Mouse (Mus musculus): ENCODE results near the gene Kcmf1.
A peak's percentile ranks its signal among the peaks of the same experiment; 100 is the strongest.

The Kcmf1 gene

GRCm38 (mm10) chr6:72899781-72900681 is at the start of gene Kcmf1:
Gene Kcmf1 (minus strand): TSS chr6:72899979.
- peak; percentile 69 for DNase-seq (ENCODE audit: low read depth, low spot score)

DNA sequence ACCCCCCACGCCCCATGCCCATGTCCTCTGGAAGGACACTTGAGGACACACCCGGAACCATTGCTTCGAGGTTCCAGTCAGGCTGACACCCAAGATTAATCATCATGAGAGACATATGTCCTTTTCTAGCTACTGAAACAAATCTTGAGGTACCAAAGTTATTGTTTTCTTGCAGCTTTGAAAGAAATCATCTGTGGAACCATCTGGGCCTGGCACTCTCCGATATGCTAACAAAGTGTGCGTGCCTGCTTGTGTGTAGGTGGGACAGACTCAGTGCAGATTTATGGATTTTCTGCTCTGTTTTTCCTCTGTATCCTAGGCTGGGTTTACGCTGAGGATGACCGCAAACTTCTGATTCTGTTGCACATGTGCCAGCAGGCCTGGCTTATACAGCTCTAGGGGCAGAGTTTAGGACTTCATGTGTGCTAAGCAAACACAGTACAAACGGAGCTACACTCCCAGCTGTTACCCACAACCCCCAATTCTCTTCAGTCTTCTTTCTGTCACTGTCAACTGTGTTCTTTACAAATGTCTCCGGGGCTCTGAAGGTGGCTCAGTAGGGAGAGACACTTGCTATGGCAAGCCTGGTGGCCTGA is 49.5 kb upstream of the Kcmf1 start:
- no peak for DNase-seq (ENCODE audit: low read depth, low spot score)

DNA sequence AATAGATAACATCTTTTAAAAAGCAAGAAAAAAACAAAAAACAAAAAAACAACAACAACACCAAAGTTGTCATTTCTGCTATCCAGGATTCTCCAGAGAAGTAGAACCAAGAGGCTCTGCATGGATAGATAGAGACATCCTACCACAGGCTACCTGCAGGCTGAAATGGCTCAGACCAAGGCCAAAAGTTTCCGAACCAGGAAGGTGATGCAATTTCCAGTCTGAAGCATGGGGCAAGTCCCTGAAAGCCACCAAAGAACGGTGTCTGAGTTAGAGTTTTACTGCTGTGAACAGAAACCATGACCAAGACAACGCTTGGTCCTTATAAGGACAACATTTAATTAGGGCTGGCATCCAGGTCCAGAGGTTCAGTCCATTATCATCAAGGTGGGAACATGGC is 48.6 kb upstream of the Kcmf1 start:
- DNase-seq (ENCODE audit: low read depth, low spot score), result no peak

GRCm38 (mm10) chr6:72947960-72948359 is 48.2 kb upstream of the Kcmf1 start:
- DNase-seq (ENCODE audit: low read depth, low spot score), result no peak

DNA sequence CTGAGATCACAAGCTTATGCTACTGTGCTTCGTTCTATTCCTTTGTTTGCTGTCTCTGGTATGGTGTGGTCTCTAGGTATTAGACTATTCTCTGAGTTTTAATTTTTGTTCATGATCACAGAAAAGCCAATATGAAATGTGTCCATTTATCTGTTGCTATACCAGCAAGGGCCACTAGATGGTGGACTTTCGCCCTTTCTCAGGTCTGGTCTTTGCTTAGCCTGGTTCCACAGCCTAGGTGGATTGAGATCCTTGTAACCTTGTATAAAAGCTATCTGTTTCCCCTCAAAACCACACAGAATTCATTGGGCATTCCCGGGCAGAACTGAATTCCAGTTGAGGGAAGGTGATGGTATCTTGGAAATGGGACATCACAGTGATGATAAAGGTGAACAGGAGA is 40.7 kb upstream of the Kcmf1 start:
- peak; percentile 89 for DNase-seq (ENCODE audit: low read depth, low spot score)

DNA sequence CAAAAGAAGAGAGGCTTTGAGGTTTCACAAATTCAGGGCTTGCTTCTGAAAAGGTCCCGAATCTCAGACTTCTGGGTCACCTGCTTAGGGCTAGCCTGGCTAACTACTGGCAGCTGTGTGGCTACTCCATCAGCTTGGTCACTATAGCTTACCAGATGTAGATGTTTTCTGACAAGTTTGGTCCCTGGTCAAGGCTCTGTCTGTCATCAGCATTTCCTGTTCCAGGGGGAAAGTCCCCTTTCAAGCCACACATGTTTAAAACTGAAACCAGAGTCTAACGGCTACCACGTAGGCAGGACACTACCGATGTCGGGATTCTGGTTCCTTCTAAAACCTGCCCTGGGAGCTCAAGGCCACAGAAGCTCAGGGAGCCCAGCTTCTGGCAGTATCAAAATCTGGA is 38.1 kb upstream of the Kcmf1 start:
- DNase-seq (ENCODE audit: low read depth, low spot score), result peak; percentile 64

DNA sequence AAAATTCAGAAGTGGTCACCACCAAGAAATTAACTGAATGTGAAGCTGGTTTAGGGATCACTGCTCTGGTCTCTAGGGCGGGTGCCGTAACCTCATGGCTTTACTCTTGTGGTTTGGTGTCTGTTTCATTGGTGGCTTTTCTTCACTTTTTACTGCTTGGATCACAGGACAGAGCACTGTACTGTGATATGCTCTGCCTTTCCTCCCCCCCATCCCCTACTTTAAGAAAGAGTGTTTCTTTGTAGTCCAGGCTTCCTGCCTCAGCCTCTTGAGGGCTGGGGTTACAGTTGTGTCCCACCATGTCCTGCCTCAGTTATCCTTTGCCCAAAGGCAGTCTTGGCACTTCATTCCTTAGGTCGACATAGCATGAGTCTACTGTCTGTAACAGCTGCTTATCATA is 37.7 kb upstream of the Kcmf1 start:
- DNase-seq (ENCODE audit: low read depth, low spot score), result peak; percentile 45

- DNase-seq (ENCODE audit: low read depth, low spot score), result no peak
Observed at GRCm38 (mm10) chr6:72932955-72933354, 33.2 kb upstream of the Kcmf1 start.

- DNase-seq (ENCODE audit: low read depth, low spot score), result no peak
Observed at GRCm38 (mm10) chr6:72931533-72931932, 31.8 kb upstream of the Kcmf1 start.

DNA sequence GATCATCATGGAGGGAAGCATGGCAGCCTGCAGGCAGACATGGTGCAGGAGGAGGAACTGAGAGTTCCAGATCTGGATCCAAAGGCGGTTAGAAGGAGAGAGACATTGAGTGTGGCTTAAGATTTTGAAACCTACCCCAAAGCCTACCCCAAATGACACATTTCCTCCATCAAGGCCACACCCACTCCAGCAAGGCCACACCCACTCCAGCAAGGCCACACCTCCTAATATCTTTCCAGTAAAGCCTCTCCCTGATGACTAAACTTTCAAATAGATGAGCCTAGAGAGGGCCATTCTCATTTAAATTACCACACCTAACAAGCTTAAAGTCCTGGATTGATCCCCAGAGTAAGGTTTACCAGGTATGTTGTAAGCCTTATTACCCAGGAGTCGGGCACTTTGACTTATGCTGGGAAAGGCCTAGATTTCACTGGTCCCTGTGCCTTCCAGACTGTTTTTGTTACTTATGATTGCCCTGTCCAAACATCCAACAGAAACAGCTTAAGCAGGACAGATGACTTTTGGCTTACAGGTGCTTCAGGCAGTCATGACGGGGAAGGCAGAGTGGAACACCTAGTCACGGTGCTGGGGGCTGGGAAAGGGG is 30.1 kb upstream of the Kcmf1 start:
- no peak for DNase-seq (ENCODE audit: low read depth, low spot score)

- DNase-seq (ENCODE audit: low read depth, low spot score), result no peak
Observed at GRCm38 (mm10) chr6:72926755-72927482, 27.1 kb upstream of the Kcmf1 start.

DNA sequence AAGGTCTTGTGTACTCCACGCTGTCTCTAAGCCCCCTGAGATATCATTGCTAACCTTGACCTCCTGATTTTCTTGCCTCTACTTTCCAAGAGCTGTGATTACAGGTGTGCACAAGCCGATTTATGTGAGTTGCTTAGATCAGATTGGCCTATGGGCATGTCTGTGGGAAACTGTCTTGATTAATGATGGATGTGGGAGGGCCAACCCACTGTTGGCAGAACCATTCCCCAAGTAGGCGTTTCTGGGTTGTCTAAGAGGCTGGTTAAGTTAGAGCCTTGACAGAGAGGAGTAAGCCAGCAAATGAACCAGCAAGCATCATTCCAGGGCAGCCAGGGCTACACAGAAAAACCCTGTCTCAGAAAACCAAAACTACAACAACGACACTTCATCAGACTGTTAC is 26.3 kb upstream of the Kcmf1 start:
- DNase-seq (ENCODE audit: low read depth, low spot score), result no peak

DNA sequence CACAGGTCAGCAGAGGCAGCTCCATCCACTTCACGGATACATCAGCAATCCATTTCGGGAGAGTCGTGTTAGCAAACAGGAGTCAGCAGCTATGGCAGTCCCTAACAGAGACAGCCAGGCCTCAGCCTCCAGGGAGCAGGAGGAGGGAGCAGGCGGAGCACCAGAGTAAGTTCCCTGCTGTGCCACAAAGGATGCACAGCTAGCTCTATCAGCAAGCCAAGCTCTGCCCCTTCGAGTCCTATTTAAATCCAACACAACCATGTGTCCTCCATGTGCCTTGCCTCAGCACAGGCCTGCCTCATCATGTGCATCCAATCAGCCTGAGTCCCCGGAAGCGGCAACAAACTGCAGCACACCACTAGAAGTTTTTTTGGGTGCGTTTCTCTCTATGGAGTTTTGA is 23.6 kb upstream of the Kcmf1 start:
- DNase-seq (ENCODE audit: low read depth, low spot score), result no peak

DNA sequence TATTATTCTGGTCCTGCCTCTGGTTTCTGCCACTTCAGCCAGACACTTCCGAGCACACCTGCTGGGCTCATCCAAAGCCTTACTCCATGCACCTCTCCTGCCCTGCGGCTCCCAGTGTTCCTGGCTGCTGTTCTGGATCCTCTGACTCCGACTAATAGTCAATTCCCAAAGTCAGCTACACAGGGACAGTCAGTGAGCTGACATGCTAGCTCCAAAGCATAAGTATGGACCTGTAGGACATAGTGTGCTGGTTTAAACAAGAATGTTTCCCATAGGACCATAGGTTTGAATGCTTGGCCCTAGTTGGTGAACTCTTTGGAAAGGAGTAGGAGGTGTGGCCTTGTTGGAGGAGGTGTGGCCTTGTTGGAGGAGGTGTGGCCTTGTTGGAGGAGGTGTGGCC is 21.3 kb upstream of the Kcmf1 start:
- DNase-seq (ENCODE audit: low read depth, low spot score), result no peak

- DNase-seq (ENCODE audit: low read depth, low spot score), result no peak
Observed at GRCm38 (mm10) chr6:72918510-72919033, 18.8 kb upstream of the Kcmf1 start.

GRCm38 (mm10) chr6:72916330-72916729 is 16.6 kb upstream of the Kcmf1 start:
- no peak for DNase-seq (ENCODE audit: low read depth, low spot score)

DNA sequence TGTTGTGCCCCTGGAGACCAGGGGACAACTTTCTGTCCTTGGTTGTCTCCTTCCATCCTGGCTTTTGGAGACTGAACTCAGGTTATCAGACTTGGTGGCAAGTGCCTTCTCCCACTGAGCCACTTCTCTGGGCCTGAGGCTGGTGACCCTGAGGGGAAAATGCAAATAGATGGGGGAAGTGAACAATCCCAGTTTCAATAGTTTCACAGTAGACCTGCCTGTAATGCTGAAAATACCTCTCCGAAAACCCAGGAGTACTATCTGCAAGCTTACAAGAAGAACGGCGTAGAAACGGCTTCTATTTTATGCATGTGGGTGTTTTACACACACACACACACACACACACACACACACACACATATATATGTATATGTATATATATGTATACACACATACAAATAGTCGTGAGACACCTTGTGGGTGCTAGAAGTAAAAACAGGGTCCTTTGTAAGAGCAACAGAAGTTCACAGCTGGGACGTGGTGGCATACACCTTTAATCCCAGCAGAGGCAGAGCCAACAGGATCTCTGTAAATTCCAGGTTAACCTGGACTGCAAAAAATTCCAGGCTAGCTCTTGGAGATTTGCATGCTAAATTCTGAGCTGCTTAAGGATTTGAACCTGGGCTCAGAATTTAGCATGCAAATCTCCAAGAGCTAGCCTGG is 14.4 kb upstream of the Kcmf1 start:
- peak; percentile 45 for DNase-seq (ENCODE audit: low read depth, low spot score)

- no peak for DNase-seq (ENCODE audit: low read depth, low spot score)
Observed at GRCm38 (mm10) chr6:72911261-72911660, 11.5 kb upstream of the Kcmf1 start.

DNA sequence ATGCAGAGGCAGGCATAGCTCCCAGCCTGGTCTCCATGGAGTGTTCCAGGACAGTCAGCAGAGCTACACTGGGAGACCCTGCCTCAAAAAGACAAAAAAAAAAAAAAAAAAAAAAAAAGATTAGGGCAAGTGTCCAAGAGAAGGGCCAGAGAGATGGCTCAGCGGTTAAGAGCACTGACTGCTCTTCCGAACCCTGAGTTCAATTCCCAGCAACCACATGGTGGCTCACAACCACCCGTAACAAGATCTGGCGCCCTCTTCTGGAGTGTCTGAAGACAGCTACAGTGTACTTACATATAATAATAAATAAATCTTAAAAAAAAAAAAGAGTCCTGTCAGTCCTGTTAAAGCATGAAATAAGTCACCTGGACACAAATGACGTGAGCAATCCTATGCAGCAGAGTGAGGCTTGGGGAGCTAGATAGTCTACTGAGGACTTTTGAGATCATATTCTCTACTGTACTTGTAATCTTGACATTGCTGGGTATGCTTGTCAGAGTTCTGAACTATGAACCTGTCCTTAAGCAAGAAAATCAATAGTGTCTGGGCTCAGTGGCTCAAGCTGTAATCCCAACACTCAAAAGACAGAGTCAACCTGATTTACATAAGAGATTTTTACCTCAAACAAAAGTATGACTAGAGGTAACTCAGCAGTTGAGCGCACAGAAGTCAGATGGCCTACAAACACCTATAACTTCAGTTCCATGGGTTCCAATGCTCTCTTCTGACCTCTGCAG is 2.6 kb upstream of the Kcmf1 start:
- peak; percentile 22 for DNase-seq (ENCODE audit: low read depth, low spot score)

GRCm38 (mm10) chr6:72900952-72901351 is 1.2 kb upstream of the Kcmf1 start:
- DNase-seq (ENCODE audit: low read depth, low spot score), result no peak

Data from CD4-positive, CD25-positive, alpha-beta regulatory T cell, adult 2 months (primary cell).